Mouse (Mus musculus) E14TG2a.4 (cell line): ENCODE data around the gene Phlda1.

Experiments
- H3K27me3 ChIP-seq: 2 replicates; pipeline ENCODE4 v1.6.1; 2014; ENCODE audit warnings: low read length, control low read depth; ENCODE audit not compliant: insufficient read depth
- H3K36me3 ChIP-seq: 2 replicates; pipeline ENCODE4 v1.6.1; 2014; ENCODE audit warnings: low read length, control low read depth; ENCODE audit not compliant: insufficient read depth
- H3K4me1 ChIP-seq: replicated peaks from 2 replicates; pipeline ENCODE4 v1.6.1; 2014; ENCODE audit warnings: low read depth, low read length, control low read depth
- H3K4me3 ChIP-seq: replicated peaks from 2 replicates; pipeline ENCODE4 v1.5.1; 2014; ENCODE audit warnings: mild to moderate bottlenecking, low read length
- H3K9me3 ChIP-seq: 2 replicates; pipeline ENCODE4 v1.6.1; 2014; ENCODE audit warnings: low read length, control low read depth
- CTCF ChIP-seq: conservative IDR thresholded peaks from 2 replicates; pipeline ENCODE4 v1.5.1; 2014; ENCODE audit warnings: low read length
- NANOG ChIP-seq: IDR thresholded peaks from 2 replicates; pipeline ENCODE4 v1.6.1; 2014; ENCODE audit warnings: borderline replicate concordance, low read length, mixed read lengths
- POU5F1 ChIP-seq: IDR thresholded peaks from 2 replicates; pipeline ENCODE4 v1.6.1; 2014; ENCODE audit warnings: low read length, borderline replicate concordance

The Phlda1 gene

GRCm38 (mm10) chr10:111547881-111548372 lies 41.8 kb downstream of the Phlda1 start:
- no peak for TF ChIP-seq POU5F1
- TF ChIP-seq CTCF = no peak
- no peak for TF ChIP-seq NANOG
- H3K27me3 ChIP-seq = no peaks in the 10 kb centered on the region
- no peak overlapping the region for H3K4me3 ChIP-seq
- H3K9me3 ChIP-seq = peaks cover 8% of the 10 kb centered on the region
- peaks cover 17% of the 10 kb centered on the region for H3K4me1 ChIP-seq
- H3K36me3 ChIP-seq = no peaks in the 10 kb centered on the region

GRCm38 (mm10) chr10:111550075-111550695 lies 44.1 kb downstream of the Phlda1 start:
- TF ChIP-seq POU5F1 = no peak
- no peak for TF ChIP-seq NANOG
- no peak for TF ChIP-seq CTCF
- Histone ChIP-seq H3K4me3 (no peak overlapping the region), H3K4me1 (peaks cover 10% of the 10 kb centered on the region), H3K27me3 (no peaks in the 10 kb centered on the region), H3K36me3 (no peaks in the 10 kb centered on the region), H3K9me3 (peaks cover 8% of the 10 kb centered on the region)

- Histone ChIP-seq H3K36me3 (no peaks in the 10 kb centered on the region), H3K4me1 (peaks cover 20% of the 10 kb centered on the region), H3K4me3 (no peak overlapping the region), H3K9me3 (peaks cover 8% of the 10 kb centered on the region), H3K27me3 (no peaks in the 10 kb centered on the region)
- TF ChIP-seq CTCF = no peak
- no peak for TF ChIP-seq POU5F1
- TF ChIP-seq NANOG = no peak
These were observed 47.6 kb downstream of the Phlda1 start for GRCm38 (mm10) chr10:111553695-111554094.

DNA sequence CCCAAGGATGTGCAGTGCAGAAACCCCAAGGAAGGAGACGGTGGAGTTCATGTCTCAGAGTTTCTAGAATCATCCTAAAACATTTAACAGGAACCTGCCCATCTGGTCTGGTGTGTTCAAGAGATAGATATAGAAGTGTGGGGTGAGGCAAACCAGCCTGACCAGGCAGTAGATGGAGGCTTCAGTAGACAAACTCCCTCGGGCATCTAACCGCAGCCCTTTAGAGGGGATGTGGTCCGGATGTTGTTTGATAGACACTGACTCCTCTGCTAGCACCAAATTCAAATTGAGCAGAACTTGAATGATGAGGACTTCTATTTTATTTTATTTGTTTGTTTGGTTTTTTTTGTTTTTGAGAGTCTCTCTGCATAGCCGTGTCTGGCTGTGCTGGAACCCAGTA lies 48.6 kb downstream of the Phlda1 start:
- H3K36me3 ChIP-seq = no peaks in the 10 kb centered on the region
- no peak overlapping the region for H3K4me3 ChIP-seq
- H3K4me1 ChIP-seq = peaks cover 27% of the 10 kb centered on the region
- no peak for TF ChIP-seq CTCF
- TF ChIP-seq POU5F1 = no peak
- no peak for TF ChIP-seq NANOG
- H3K27me3 ChIP-seq = no peaks in the 10 kb centered on the region
- H3K9me3 ChIP-seq = peaks cover 8% of the 10 kb centered on the region

GRCm38 (mm10) chr10:111558211-111558610 lies 52.1 kb downstream of the Phlda1 start:
- Histone ChIP-seq H3K36me3 (no peaks in the 10 kb centered on the region), H3K27me3 (no peaks in the 10 kb centered on the region), H3K9me3 (peaks cover 17% of the 10 kb centered on the region), H3K4me3 (no peak overlapping the region), H3K4me1 (peaks cover 32% of the 10 kb centered on the region)
- TF ChIP-seq CTCF (no peak), POU5F1 (no peak), NANOG (no peak)
